Mouse (Mus musculus): ENCODE measurements at regions not wholly inside any gene's neighbourhood (a gene's known extent, or its start where the extent isn't known, plus 50 kb on each side); places are given as distances from the start of the nearest gene placed in this dataset.

DNA sequence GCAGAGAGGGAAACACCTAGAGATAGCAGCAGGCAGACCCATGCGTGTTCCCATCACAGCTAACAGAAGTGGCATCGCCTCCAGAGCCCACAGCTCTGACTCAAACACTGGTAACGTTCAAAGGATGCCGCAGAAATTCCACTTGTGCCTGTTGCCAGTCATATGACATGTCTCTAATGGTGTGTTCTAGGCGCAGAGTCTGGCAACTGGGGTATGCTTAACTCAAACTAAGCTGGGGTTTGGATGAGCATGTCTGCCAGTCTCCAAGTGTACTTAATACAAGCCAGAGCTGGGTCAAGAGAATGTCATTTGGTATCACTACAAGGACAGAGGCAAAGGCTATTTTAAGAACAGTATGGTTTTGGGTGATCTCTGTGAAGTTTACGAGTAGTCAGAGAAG, 507.9 kb downstream of the Nfib start:
- no peak for TF ChIP-seq ZNF384 (IDR thresholded peaks at IDR 0.05; ENCODE audit: low read depth, low read length)
- no peak for TF ChIP-seq CHD2 (IDR thresholded peaks at IDR 0.05; ENCODE audit: low read depth, low read length)
- TF ChIP-seq ZC3H11A (IDR thresholded peaks at IDR 0.05; ENCODE audit: borderline replicate concordance, low read depth, low read length), result no peak
- no peak for TF ChIP-seq MAFK (IDR thresholded peaks at IDR 0.05; ENCODE audit: insufficient read depth, low read depth, low read length)
